Mouse (Mus musculus) liver, embryonic 13.5 days (tissue): ENCODE data around the gene Trim47. TPM values are rescaled to one million over a fixed set of nuclear protein-coding genes. Genes with fewer than 3 reads are reported as not detected.

ENCODE experiments used
- ATAC-seq: fragments of 200-750 bp; cut with Nextera tagmentation; 2 replicates; pipeline ENCODE4 v1.8.0; 2017; ENCODE audit warnings: low read depth, mild to moderate bottlenecking, moderate number of reproducible peaks, moderate library complexity
- DNase-seq: peaks from one replicate; pipeline ENCODE4 v3.0.0; 2022
- H3K27ac ChIP-seq: fragments of 300-500 bp; sonication (generic); 2 replicates; pipeline ENCODE4 v1.5.1; 2015; ENCODE audit warnings: moderate library complexity, mild to moderate bottlenecking, inconsistent platforms
- H3K27me3 ChIP-seq: fragments of 300-500 bp; sonication (generic); 2 replicates; pipeline ENCODE4 v1.6.1; 2015; ENCODE audit warnings: mild to moderate bottlenecking, inconsistent platforms
- H3K36me3 ChIP-seq: fragments of 300-500 bp; sonication (generic); 2 replicates; pipeline ENCODE4 v1.6.1; 2015; ENCODE audit warnings: mild to moderate bottlenecking, inconsistent platforms
- H3K4me1 ChIP-seq: fragments of 300-500 bp; sonication (generic); replicated peaks from 2 replicates; pipeline ENCODE4 v1.6.1; 2015; ENCODE audit warnings: inconsistent platforms
- H3K4me2 ChIP-seq: fragments of 300-500 bp; sonication (generic); 2 replicates; pipeline ENCODE4 v1.6.1; 2015; ENCODE audit warnings: inconsistent platforms, mild to moderate bottlenecking, moderate library complexity
- H3K4me3 ChIP-seq: fragments of 300-500 bp; sonication (generic); replicated peaks from 2 replicates; pipeline ENCODE4 v1.5.1; 2015; ENCODE audit warnings: mild to moderate bottlenecking, inconsistent platforms
- H3K9ac ChIP-seq: fragments of 300-500 bp; sonication (generic); 2 replicates; pipeline ENCODE4 v1.6.1; 2015; ENCODE audit warnings: mild to moderate bottlenecking, inconsistent platforms
- H3K9me3 ChIP-seq: fragments of 300-500 bp; sonication (generic); replicated peaks from 2 replicates; pipeline ENCODE4 v1.6.1; 2016; ENCODE audit warnings: inconsistent platforms
- WGBS: fragments of 180-500 bp; shearing (Covaris S2); methylation state at CpG from one replicate; pipeline ENCODE4 v1.1.7; 2015; ENCODE audit not compliant: insufficient replicate concordance; 5-methylcytosine and 5-hydroxymethylcytosine counted together
- polyA plus RNA-seq: library from polyadenylated mRNA; unstranded; fragments of >200 nt; fragmentation: Nextera tagmentation; extraction: Ambion mirVana; gene quantifications from 2 replicates; pipeline ENCODE4 v1.2.1, GENCODE M21; 2015

Gene Trim47
- polyA plus RNA-seq, 1 experiment from 2014 or later, result 3.7 TPM

GRCm38 (mm10) chr11:116058868-116059690 lies 67.9 kb downstream of the Trim47 start:
- Histone ChIP-seq H3K4me2 (no peak overlapping the region), H3K9me3 (no peaks in the 10 kb centered on the region), H3K27ac (0 out of 2 replicates have a peak overlapping the region, but pooled peaks have one; percentile 23), H3K4me3 (no peak overlapping the region), H3K4me1 (peaks cover 52% of the 10 kb centered on the region), H3K27me3 (no peaks in the 10 kb centered on the region), H3K36me3 (peaks cover 99% of the 10 kb centered on the region), H3K9ac (no peak overlapping the region)
- ATAC-seq (no peak), DNase-seq (no peak)
- 91% methylated on average over 17 of the region's 17 CpGs for WGBS

GRCm38 (mm10) chr11:116058022-116058614 lies 68.9 kb downstream of the Trim47 start:
- H3K27ac ChIP-seq, result peak overlapping the region; percentile 87
- H3K4me2 ChIP-seq, result peak overlapping the region; percentile 34; the same call in 1 of the 2 replicates
- ATAC-seq, result no peak
- H3K4me3 ChIP-seq, result no peak overlapping the region
- H3K36me3 ChIP-seq, result peaks cover 99% of the 10 kb centered on the region
- peaks cover 62% of the 10 kb centered on the region for H3K4me1 ChIP-seq
- 74% methylated on average over 12 of the region's 12 CpGs for WGBS
- H3K9ac ChIP-seq, result peak overlapping the region; percentile 50; the same call in 1 of the 2 replicates
- DNase-seq, result no peak
- no peaks in the 10 kb centered on the region for H3K9me3 ChIP-seq
- H3K27me3 ChIP-seq, result no peaks in the 10 kb centered on the region

DNA sequence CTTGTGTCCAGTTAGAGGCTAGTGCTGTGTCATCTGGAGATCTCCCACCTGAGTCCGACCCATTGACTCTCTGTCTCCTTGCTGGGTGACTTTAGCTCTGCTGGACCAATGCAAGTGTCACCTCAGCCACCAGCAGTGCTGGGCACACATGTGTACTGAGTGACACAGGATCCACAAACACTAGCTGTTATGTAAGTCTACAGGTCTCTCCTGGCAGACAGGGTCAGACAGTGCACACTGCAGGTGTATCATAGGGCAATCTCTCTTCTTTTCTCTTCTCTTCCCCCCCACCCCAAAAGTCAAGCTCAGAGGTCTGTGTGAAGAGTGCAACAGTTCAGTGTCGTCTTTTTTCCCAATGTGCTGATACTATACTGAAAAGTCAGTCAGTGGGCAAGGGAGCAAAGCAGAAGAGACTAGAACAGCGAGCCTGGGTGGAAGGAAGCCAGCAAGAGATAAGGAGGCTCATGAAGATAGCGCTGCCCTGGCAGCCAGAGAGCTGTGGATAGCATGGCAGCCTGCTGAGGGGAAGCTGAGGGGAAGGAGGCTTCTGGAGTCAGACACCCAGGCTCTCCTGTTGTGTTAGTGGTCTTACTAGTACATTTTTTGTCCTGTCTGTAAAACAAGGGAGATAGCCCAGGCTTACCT lies 69.7 kb downstream of the Trim47 start:
- Histone ChIP-seq H3K27ac (peak overlapping the region; percentile 87), H3K4me1 (peaks cover 65% of the 10 kb centered on the region), H3K36me3 (peaks cover 99% of the 10 kb centered on the region), H3K4me2 (peak overlapping the region; percentile 34), H3K27me3 (no peaks in the 10 kb centered on the region), H3K4me3 (no peak overlapping the region), H3K9me3 (no peaks in the 10 kb centered on the region), H3K9ac (peak overlapping the region; percentile 50)
- WGBS, result 24% methylated on average over 4 of the region's 4 CpGs
- DNase-seq (peak; percentile 49), ATAC-seq (peak; percentile 81)

DNA sequence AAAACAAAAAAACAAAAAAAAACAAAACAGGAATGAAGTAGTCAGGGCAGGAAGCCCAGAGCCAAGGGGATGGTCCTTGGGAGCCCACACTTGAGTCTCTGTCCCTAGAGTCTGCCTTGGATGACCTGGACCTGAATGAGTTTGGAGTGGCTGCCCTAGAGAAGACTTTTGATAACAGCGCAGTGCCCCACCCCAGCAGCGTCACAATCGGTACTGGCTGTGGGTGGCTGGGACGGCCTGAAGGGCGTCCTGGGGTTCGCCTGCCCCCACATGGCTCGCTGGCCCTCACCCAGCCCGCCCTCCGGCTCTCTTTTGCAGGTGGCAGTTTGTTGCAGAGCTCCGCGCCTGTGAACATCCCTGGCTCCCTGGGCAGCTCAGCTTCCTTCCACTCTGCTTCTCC lies 71.1 kb downstream of the Trim47 start:
- DNase-seq, result no peak
- Histone ChIP-seq H3K4me1 (peaks cover 65% of the 10 kb centered on the region), H3K27me3 (no peaks in the 10 kb centered on the region), H3K27ac (peak overlapping the region; percentile 20; the same call in 1 of the 2 replicates), H3K9ac (peak overlapping the region; percentile 50; the same call in 1 of the 2 replicates), H3K4me3 (no peak overlapping the region), H3K36me3 (peaks cover 98% of the 10 kb centered on the region), H3K9me3 (no peaks in the 10 kb centered on the region), H3K4me2 (no peak overlapping the region)
- peak; percentile 28; the same call in 1 of the 2 replicates for ATAC-seq
- 59% methylated on average over 11 of the region's 11 CpGs for WGBS

Other genes with a start within 250 kb of the Trim47 start
- 39.0 and 42.3 TPM in 2 replicates for gene Smim5, start 227.2 kb downstream of the Trim47 start, polyA plus RNA-seq
- gene Smim6, start 215.2 kb downstream of the Trim47 start, polyA plus RNA-seq, result 3.0 and 3.2 TPM in 2 replicates
- 23.4 and 35.2 TPM in 2 replicates for gene Sap30bp, start 193.9 kb downstream of the Trim47 start, polyA plus RNA-seq
- gene Recql5, start 193.7 kb downstream of the Trim47 start, polyA plus RNA-seq, result 9.9 and 10.2 TPM in 2 replicates
- gene Itgb4, start 152.5 kb downstream of the Trim47 start, polyA plus RNA-seq, result 0.23 and 0.25 TPM in 2 replicates
- gene Galk1, start 114.5 kb downstream of the Trim47 start, polyA plus RNA-seq, result 164 and 165 TPM in 2 replicates
- 785 and 880 TPM in 2 replicates for gene H3f3b, start 99.2 kb downstream of the Trim47 start, polyA plus RNA-seq
- 9.8 and 10.7 TPM in 2 replicates for gene Unk, start 96.9 kb downstream of the Trim47 start, polyA plus RNA-seq
- gene Unc13d, start 49.2 kb downstream of the Trim47 start, polyA plus RNA-seq, result 31.6 and 32.7 TPM in 2 replicates
- gene Wbp2, start 40.2 kb downstream of the Trim47 start, polyA plus RNA-seq, result 58.9 and 81.2 TPM in 2 replicates
- 1.1 and 1.4 TPM in 2 replicates for gene Trim65, start 3.9 kb upstream of the Trim47 start, polyA plus RNA-seq
- 66.6 and 70.9 TPM in 2 replicates for gene Mrpl38, start 11.7 kb upstream of the Trim47 start, polyA plus RNA-seq
- gene Fbf1, start 41.0 kb upstream of the Trim47 start, polyA plus RNA-seq, result 7.0 and 9.0 TPM in 2 replicates
- 35.2 and 38.4 TPM in 2 replicates for gene Ten1, start 71.6 kb upstream of the Trim47 start, polyA plus RNA-seq
- 14.5 and 18.1 TPM in 2 replicates for gene Acox1, start 71.8 kb upstream of the Trim47 start, polyA plus RNA-seq
- 0.10 TPM in 2 replicates for gene Evpl, start 110.9 kb upstream of the Trim47 start, polyA plus RNA-seq
- gene Srp68, start 147.0 kb upstream of the Trim47 start, polyA plus RNA-seq, result 47.6 and 51.6 TPM in 2 replicates
- gene Galr2, start 153.7 kb upstream of the Trim47 start, polyA plus RNA-seq, result 0.07 TPM in 1 of 2 replicates, not detected in the other
- 21.3 and 25.1 TPM in 2 replicates for gene Exoc7, start 180.0 kb upstream of the Trim47 start, polyA plus RNA-seq
- 1.1 and 1.2 TPM in 2 replicates for gene Foxj1, start 208.2 kb upstream of the Trim47 start, polyA plus RNA-seq